Mouse (Mus musculus): ENCODE measurements around the gene Ipmk. TPM values are rescaled to one million over a fixed set of nuclear protein-coding genes. Genes with fewer than 3 reads are reported as not detected.

Gene Ipmk
- polyA plus RNA-seq, 1 experiment from 2014 or later = 18.2 TPM

DNA sequence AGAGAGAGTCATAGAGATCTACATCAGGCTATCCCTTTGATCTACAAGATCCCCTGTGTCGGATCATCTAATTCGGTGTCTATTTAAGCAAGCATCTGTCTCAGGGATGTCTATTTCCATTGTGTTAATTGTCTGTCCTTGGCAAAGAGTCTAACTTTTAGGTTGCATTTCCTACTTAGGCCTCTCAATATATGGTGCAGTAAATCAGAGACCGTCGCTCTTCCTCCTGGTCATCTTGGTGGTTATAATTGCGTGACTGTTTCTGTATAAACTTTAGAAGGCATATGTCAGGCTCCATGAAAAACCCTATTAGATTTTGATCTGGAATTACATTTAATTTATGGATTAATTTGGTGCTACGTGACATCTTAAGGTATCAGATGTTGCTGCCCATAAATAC lies 116.9 kb downstream of the Ipmk start:
- no peak for ATAC-seq (replicated peaks)
- no peak overlapping the region for H3K4me3 ChIP-seq
- WGBS = 95% methylated on average over 6 of the region's 6 CpGs
- H3K27me3 ChIP-seq (replicated peaks) = no peaks in the 10 kb centered on the region
- no peak overlapping the region for H3K9ac ChIP-seq
- 0 out of 2 replicates have a peak, but pooled peaks cover 3% of the 10 kb centered on the region for H3K4me1 ChIP-seq
- no peak overlapping the region for H3K27ac ChIP-seq
- H3K4me2 ChIP-seq = no peak overlapping the region
- no peaks in the 10 kb centered on the region for H3K36me3 ChIP-seq (replicated peaks)
- no peaks in the 10 kb centered on the region for H3K9me3 ChIP-seq

DNA sequence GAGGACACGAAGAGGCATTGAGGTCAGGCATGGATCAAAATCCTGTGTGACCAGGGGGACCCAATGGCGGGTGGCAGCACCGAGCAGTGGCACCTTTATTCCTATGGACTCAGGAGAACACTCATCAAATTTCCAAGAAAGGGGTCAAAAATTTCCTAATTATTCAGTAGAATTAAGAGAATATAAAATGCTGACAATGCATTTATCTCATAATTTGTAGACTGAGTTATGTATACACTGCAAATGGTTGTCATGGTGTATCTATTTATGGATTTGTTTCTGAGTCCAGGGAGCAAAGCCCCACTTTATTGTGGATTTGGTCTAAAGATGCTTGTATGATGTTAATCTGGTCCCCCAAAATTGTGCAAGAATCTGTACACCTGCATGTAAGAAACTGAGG lies 120.8 kb downstream of the Ipmk start:
- Histone ChIP-seq H3K9ac (no peak overlapping the region), H3K27ac (no peak overlapping the region), H3K4me2 (no peak overlapping the region), H3K4me1 (0 out of 2 replicates have a peak, but pooled peaks cover 3% of the 10 kb centered on the region), H3K9me3 (no peaks in the 10 kb centered on the region), H3K4me3 (no peak overlapping the region), H3K36me3 (replicated peaks) (no peaks in the 10 kb centered on the region), H3K27me3 (replicated peaks) (no peaks in the 10 kb centered on the region)
- ATAC-seq (replicated peaks) = no peak
- 94% methylated on average over 3 of the region's 3 CpGs for WGBS

DNA sequence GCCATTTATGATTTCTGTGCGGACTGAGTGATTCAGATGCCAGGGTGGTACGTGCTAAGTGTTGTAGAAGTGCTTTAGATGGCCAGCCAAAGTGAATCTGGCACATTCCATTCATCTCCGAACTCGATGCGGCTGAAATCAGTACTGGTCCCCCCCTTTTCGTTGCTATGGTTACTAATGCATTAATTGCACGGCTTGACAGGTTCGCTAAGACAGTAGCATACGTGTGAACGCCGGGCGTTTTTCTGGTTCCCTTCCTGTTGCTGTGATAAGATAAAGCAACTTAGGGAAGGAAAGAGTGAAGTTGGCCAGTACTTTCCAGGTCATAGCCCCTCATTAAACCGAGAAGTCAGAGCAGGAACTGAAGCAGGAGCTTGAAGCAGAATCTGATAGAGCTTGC lies 122.2 kb downstream of the Ipmk start:
- no peaks in the 10 kb centered on the region for H3K36me3 ChIP-seq (replicated peaks)
- H3K27ac ChIP-seq = no peak overlapping the region
- no peak overlapping the region for H3K4me2 ChIP-seq
- no peak overlapping the region for H3K4me3 ChIP-seq
- no peak overlapping the region for H3K9ac ChIP-seq
- H3K27me3 ChIP-seq (replicated peaks) = no peaks in the 10 kb centered on the region
- WGBS = 54% methylated on average over 13 of the region's 13 CpGs
- 0 out of 2 replicates have a peak, but pooled peaks cover 3% of the 10 kb centered on the region for H3K4me1 ChIP-seq
- H3K9me3 ChIP-seq = no peaks in the 10 kb centered on the region
- 0 out of 2 replicates have a peak, but pooled peaks have one; percentile 45 for ATAC-seq (replicated peaks)

DNA sequence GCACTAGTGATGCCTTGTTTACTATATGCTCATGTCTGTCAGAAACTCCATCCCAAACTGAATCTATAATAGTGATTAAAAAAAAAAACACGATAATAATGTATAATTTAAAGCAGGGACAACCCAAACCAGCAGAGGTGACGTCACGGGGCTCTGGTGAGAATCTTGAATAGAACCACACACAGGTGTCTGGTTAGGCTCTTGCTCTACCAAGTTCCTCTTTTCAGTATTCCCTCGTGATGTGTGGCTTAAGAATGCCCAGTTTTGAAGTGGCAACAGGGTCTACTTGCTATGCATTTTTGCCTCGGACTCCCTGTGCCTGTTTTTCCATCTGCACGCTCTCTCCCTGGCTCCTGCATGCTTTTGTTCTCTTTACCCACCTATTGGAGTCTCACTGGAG lies 124.5 kb downstream of the Ipmk start:
- Histone ChIP-seq H3K4me2 (no peak overlapping the region), H3K9ac (no peak overlapping the region), H3K9me3 (no peaks in the 10 kb centered on the region), H3K36me3 (replicated peaks) (no peaks in the 10 kb centered on the region), H3K4me1 (0 out of 2 replicates have a peak, but pooled peaks cover 4% of the 10 kb centered on the region), H3K27me3 (replicated peaks) (no peaks in the 10 kb centered on the region), H3K4me3 (no peak overlapping the region), H3K27ac (no peak overlapping the region)
- WGBS = 88% methylated on average over 6 of the region's 6 CpGs
- ATAC-seq (replicated peaks) = no peak

DNA sequence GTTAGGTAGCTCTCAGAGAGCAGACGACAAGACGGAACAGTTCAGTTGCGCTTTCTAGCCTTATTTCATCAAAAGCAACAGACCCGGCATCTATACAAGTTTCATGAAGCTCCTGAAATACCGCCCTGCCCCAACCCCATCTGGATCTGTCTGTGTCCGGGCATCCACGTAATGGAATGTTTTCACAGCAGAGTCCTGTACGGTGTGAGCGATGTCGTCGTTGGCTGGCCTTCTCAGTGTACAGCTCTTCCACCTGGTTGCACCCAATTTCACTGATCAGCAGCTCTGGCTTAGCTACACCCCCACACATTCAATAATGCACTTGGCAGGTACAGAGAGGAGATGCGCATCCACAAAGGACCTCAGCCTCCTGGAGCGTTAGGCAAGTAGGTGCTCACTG lies 126.0 kb downstream of the Ipmk start:
- WGBS = 81% methylated on average over 13 of the region's 13 CpGs
- no peaks in the 10 kb centered on the region for H3K36me3 ChIP-seq (replicated peaks)
- H3K27me3 ChIP-seq (replicated peaks) = no peaks in the 10 kb centered on the region
- no peaks in the 10 kb centered on the region for H3K9me3 ChIP-seq
- no peak overlapping the region for H3K9ac ChIP-seq
- ATAC-seq (replicated peaks) = no peak
- no peak overlapping the region for H3K4me2 ChIP-seq
- 0 out of 2 replicates have a peak, but pooled peaks cover 12% of the 10 kb centered on the region for H3K4me1 ChIP-seq
- H3K27ac ChIP-seq = no peak overlapping the region
- H3K4me3 ChIP-seq = no peak overlapping the region

DNA sequence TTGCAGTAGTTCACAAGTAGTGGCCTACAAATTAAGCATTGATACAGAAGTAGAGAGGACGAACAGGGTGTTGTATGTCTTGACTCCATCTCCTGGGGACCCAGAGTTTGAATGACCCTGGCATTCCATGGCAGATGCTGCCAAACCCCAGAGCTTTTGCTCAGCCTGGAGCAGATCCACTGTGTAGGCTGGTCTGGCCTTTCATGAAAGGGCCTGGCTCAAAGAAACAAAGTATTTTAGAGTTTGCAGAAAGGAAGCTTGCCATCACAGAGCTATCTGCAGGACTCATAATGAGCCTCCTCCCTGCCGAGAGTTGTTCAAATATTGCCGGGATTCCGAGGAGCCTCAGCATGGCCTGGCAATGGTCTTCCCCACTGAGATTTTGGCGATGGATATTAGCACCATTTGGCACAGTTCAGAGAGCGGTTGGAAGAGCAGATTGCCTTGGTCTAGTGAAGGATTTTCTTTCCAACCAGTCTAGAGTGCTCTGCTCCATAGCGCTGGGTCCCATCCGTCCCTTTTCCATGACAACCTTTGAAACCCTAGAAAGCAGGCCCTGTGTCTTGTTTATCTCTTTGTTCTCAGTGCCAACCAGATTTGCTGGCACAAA lies 129.0 kb downstream of the Ipmk start:
- WGBS = 52% methylated on average over 8 of the region's 8 CpGs
- no peak overlapping the region for H3K9ac ChIP-seq

DNA sequence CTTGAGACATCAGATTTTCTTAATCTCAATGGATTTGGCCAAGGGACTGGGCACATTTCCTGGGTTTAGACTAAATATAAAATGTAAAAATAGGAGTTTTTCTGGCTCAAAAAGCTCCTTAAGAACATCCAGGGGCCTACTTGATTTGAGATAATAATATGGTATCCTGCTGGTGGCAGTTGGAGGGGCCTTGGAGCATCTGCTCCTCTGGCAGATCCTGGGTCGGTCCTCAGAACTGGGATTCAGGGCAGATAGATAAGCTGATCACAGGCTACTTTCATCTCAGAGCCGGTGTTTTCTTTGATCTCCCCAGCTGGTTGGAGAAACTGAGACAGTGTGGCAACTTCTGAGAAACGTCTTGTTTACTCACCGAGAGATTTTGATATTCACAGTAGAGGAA lies 129.6 kb downstream of the Ipmk start:
- no peaks in the 10 kb centered on the region for H3K27me3 ChIP-seq (replicated peaks)
- ATAC-seq (replicated peaks) = no peak
- H3K4me1 ChIP-seq = 0 out of 2 replicates have a peak, but pooled peaks cover 12% of the 10 kb centered on the region
- H3K36me3 ChIP-seq (replicated peaks) = no peaks in the 10 kb centered on the region
- 41% methylated on average over 4 of the region's 4 CpGs for WGBS
- H3K9ac ChIP-seq = no peak overlapping the region
- no peak overlapping the region for H3K27ac ChIP-seq
- H3K4me3 ChIP-seq = no peak overlapping the region
- no peak overlapping the region for H3K4me2 ChIP-seq
- H3K9me3 ChIP-seq = no peaks in the 10 kb centered on the region

More for the DNA sequence above, 129.0 kb downstream of the Ipmk start:
- peak; percentile 76 for ATAC-seq (replicated peaks)
- Histone ChIP-seq H3K4me2 (no peak overlapping the region), H3K9me3 (no peaks in the 10 kb centered on the region), H3K27ac (peak overlapping the region; percentile 12; the same call in 1 of the 2 replicates), H3K27me3 (replicated peaks) (no peaks in the 10 kb centered on the region), H3K4me3 (no peak overlapping the region), H3K4me1 (0 out of 2 replicates have a peak, but pooled peaks cover 12% of the 10 kb centered on the region), H3K36me3 (replicated peaks) (no peaks in the 10 kb centered on the region)

DNA sequence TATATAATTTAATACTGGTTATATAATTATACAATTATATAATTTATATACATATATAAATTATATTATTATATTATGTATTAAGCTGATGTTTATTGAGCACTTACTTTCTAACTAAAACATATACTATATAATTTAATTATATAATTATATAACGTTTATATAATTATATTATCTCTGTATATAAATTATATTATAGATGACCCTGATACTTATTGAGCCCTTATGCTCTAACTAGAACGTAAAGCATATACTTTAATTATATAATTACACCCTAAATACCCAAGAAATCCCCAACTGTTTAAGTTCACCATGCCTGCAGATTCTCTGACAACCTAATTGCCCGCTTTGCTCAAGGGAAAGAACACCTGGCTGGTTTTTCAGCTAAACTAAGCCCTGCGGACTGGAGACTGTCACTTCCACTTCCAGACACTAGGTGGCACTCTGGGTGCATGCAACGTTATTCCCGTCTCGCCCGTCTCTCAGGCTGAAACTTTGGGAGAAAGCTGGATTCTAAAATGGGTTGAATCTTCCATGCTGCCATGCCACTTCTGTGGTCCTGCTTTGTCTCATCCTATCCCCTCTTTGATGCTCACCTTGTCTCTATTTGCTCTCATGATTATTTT lies 132.2 kb downstream of the Ipmk start:
- no peak overlapping the region for H3K9ac ChIP-seq
- no peak; the same call in 1 of the 2 replicates for ATAC-seq (replicated peaks)
- WGBS = 13% methylated on average over 8 of the region's 8 CpGs

More for the DNA sequence above, 132.2 kb downstream of the Ipmk start:
- H3K27ac ChIP-seq = no peak overlapping the region
- H3K4me1 ChIP-seq = peaks cover 14% of the 10 kb centered on the region; the same call in 1 of the 2 replicates
- H3K36me3 ChIP-seq (replicated peaks) = no peaks in the 10 kb centered on the region
- H3K9me3 ChIP-seq = no peaks in the 10 kb centered on the region
- no peaks in the 10 kb centered on the region for H3K27me3 ChIP-seq (replicated peaks)
- H3K4me2 ChIP-seq = no peak overlapping the region
- H3K4me3 ChIP-seq = no peak overlapping the region

Other genes starting within 250 kb of the Ipmk start
- 6.2 and 6.3 TPM in 2 replicates for gene Bicc1, start 188.1 kb upstream of the Ipmk start, polyA plus RNA-seq (2015; fragmentation: Nextera tagmentation; extraction: Ambion mirVana)
- gene Tfam, start 109.5 kb upstream of the Ipmk start, polyA plus RNA-seq (2015; fragmentation: Nextera tagmentation; extraction: Ambion mirVana) = 42.0 and 51.4 TPM in 2 replicates
- gene Ube2d1, start 62.5 kb upstream of the Ipmk start, polyA plus RNA-seq (2015; fragmentation: Nextera tagmentation; extraction: Ambion mirVana) = 169 and 180 TPM in 2 replicates
- gene Cisd1, start 2.8 kb upstream of the Ipmk start, polyA plus RNA-seq (2015; fragmentation: Nextera tagmentation; extraction: Ambion mirVana) = 257 and 277 TPM in 2 replicates